7 mouse cellular contexts compared by ENCODE assay signal in the genomic region with DNA sequence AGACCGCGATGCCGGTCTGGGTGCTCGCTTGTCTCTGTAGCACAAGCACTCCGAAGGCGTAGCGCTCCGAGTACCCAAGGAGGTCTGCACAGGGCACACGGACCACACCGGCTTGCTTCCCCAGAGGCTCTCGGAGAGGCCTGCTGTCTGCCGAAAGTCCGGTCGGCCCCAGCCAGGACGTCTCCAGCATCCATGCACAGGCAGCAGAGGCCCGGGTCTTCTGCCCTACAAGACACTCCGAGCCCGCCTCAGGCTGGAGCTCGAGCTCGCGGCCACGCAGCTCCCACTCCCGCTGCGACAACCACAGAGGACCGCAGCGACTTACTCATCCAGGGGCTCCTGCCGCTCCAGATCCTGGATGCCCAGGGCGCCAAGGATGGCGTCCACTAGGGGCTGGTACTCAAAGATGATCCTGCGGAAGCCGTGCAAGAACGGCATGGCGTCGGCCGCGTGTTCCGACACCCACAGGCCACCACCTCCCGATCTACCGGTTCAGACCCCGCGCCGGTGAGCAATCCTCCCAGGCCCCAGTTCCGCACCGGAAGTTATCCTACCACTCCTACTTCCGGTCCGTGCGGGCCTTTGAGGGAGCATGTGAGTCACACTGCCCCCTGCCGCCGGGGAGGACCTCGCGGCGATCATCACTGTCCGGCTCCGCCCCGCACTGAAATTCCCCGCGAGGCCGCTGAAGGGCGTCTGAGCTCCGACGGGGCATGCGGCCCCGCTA. TPM values are rescaled to one million over a fixed set of nuclear protein-coding genes. Genes with fewer than 3 reads are reported as not detected.
DNase-seq lines count a peak whose midpoint lies in the region; ATAC-seq lines count a peak whose summit lies in the region.

No protein-coding gene starts in this region.

- peak overlapping the region; percentile 91 for H3K4me2 ChIP-seq in intestine, embryonic 15.5 days (replicated peaks)

- no peaks in the 10 kb centered on the region for H3K9me3 ChIP-seq in intestine, embryonic 15.5 days
- no peaks in the 10 kb centered on the region for H3K9me3 ChIP-seq in midbrain, embryonic 10.5 days (replicated peaks)

- WGBS in intestine, embryonic 15.5 days, result under 1% methylated on average over 63 of the region's 63 CpGs
- under 1% methylated on average over 63 of the region's 63 CpGs for WGBS in midbrain, embryonic 10.5 days

- DNase-seq in adrenal gland, adult (ENCODE audit: inconsistent age in 2 of 2, low spot score in 1 of 2), result peak; percentile 94 to 99
- DNase-seq in embryo, embryonic 10.5 days (ENCODE audit: low spot score), result peak; percentile 96
- peak; percentile 91 for DNase-seq in gastrocnemius, postnatal 25 days
- peak; percentile 94 to 96 for DNase-seq in left cerebral cortex, postnatal 25 days (ENCODE audit: low spot score in 2 of 2)
- DNase-seq in midbrain, embryonic 10.5 days (ENCODE audit: low spot score), result peak; percentile 94
- DNase-seq in right cerebral cortex, postnatal 4 days, result peak; percentile 99

- H3K27me3 ChIP-seq in intestine, embryonic 15.5 days (replicated peaks), result no peaks in the 10 kb centered on the region
- H3K27me3 ChIP-seq in midbrain, embryonic 10.5 days (ENCODE audit: low read depth, poor library complexity, severe bottlenecking), result no peaks in the 10 kb centered on the region

- intact Hi-C loops in left cerebral cortex, postnatal 25 days (cut with DNase I), result loop anchor here (5.0 kb wide), 1 partner anchor 99 kb away; a partner anchor contains a TSS

- peak; percentile 91 for ATAC-seq in intestine, embryonic 15.5 days

- H3K36me3 ChIP-seq in intestine, embryonic 15.5 days, result peaks cover 27% of the 10 kb centered on the region
- peaks cover 40% of the 10 kb centered on the region for H3K36me3 ChIP-seq in midbrain, embryonic 10.5 days

- peak overlapping the region; percentile 54; the same call in 1 of the 2 replicates for H3K27ac ChIP-seq in intestine, embryonic 15.5 days
- H3K27ac ChIP-seq in midbrain, embryonic 10.5 days (replicated peaks), result peak overlapping the region; percentile 87

- H3K4me1 ChIP-seq in intestine, embryonic 15.5 days (replicated peaks), result peaks cover 28% of the 10 kb centered on the region
- H3K4me1 ChIP-seq in midbrain, embryonic 10.5 days, result peaks cover 37% of the 10 kb centered on the region

- peak overlapping the region; percentile 80 for H3K9ac ChIP-seq in intestine, embryonic 15.5 days

- peak overlapping the region; percentile 93 for H3K4me3 ChIP-seq in intestine, embryonic 15.5 days (replicated peaks)
- H3K4me3 ChIP-seq in midbrain, embryonic 10.5 days, result peak overlapping the region; percentile 99

RNA-seq across cellular contexts. Expression of a gene that starts 2.2 kb away (rescaled TPM):
- 1 to 10 TPM; 5.4 to 5.5 TPM for total RNA-seq in gastrocnemius, postnatal 25 days (2021)
- polyA plus RNA-seq in intestine, embryonic 15.5 days (2015; fragmentation: Nextera tagmentation; extraction: Ambion mirVana), result 22.4 and 23.3 TPM in 2 replicates
- total RNA-seq in left cerebral cortex, postnatal 25 days (2021), result 10 to 100 TPM; 36.7 to 38.6 TPM
- polyA plus RNA-seq in midbrain, embryonic 10.5 days (2016; fragmentation: Nextera tagmentation; extraction: Ambion mirVana), result 43.9 and 45.8 TPM in 2 replicates

RNA-seq across cellular contexts. Expression of a gene that starts 6.9 kb away (rescaled TPM):
- total RNA-seq in gastrocnemius, postnatal 25 days (2021), result 1 to 10 TPM; 2.1 to 3.0 TPM
- polyA plus RNA-seq in intestine, embryonic 15.5 days (2015; fragmentation: Nextera tagmentation; extraction: Ambion mirVana), result 2.5 and 4.3 TPM in 2 replicates
- 1 to 10 TPM; 1.3 to 2.4 TPM for total RNA-seq in left cerebral cortex, postnatal 25 days (2021)
- polyA plus RNA-seq in midbrain, embryonic 10.5 days (2016; fragmentation: Nextera tagmentation; extraction: Ambion mirVana), result 22.3 and 29.5 TPM in 2 replicates

RNA-seq across cellular contexts. Expression of a gene that starts 20.3 kb away (rescaled TPM):
- total RNA-seq in gastrocnemius, postnatal 25 days (2021), result 10 to 100 TPM; 15.6 to 16.2 TPM
- 84.5 and 85.4 TPM in 2 replicates for polyA plus RNA-seq in intestine, embryonic 15.5 days (2015; fragmentation: Nextera tagmentation; extraction: Ambion mirVana)
- total RNA-seq in left cerebral cortex, postnatal 25 days (2021), result 10 to 100 TPM; 35.0 to 37.2 TPM
- 126 and 127 TPM in 2 replicates for polyA plus RNA-seq in midbrain, embryonic 10.5 days (2016; fragmentation: Nextera tagmentation; extraction: Ambion mirVana)

RNA-seq across cellular contexts. Expression of a gene that starts 24.5 kb away (rescaled TPM):
- 1 to 10 TPM in 1 of 2 experiments, under 1 TPM in 1; 0.72 to 1.5 TPM for total RNA-seq in gastrocnemius, postnatal 25 days (2021)
- 1.1 and 1.8 TPM in 2 replicates for polyA plus RNA-seq in intestine, embryonic 15.5 days (2015; fragmentation: Nextera tagmentation; extraction: Ambion mirVana)
- 1 to 10 TPM; 6.8 to 7.0 TPM for total RNA-seq in left cerebral cortex, postnatal 25 days (2021)
- 3.5 and 4.0 TPM in 2 replicates for polyA plus RNA-seq in midbrain, embryonic 10.5 days (2016; fragmentation: Nextera tagmentation; extraction: Ambion mirVana)

Comparison
In these comparisons a context has a peak if more than half of its experiments do, and no peak if none do; other contexts are left out.
1. Peak in every context shown above with its lines: DNase-seq, ATAC-seq, H3K4me3 ChIP-seq and H3K27ac ChIP-seq.
2. RNA of a gene that starts 2.2 kb away (total RNA-seq): 36.7 to 38.6 TPM in left cerebral cortex, postnatal 25 days; 5.4 to 5.5 TPM in gastrocnemius, postnatal 25 days; every median in the first group is over 4 times any median in the second.